Comparison of ENCODE assay signal across 17 mouse cellular contexts in genomic region chr5:95836580-95836979, GRCm38 (mm10).
"Had no signal": no experiment of that assay in that cellular context is flagged by ENCODE, and none has a peak within 500 bp of the region (broad histone marks: within the 10 kb centered on the region; RNA-seq: fewer than 3 reads in every experiment).

No protein-coding gene starts in this region.

- H3K9ac ChIP-seq: neural tube, embryonic 12.5 days; neural tube, embryonic 13.5 days; neural tube, embryonic 15.5 days; stomach, embryonic 15.5 days had no signal

- H3K27ac ChIP-seq: neural tube, embryonic 12.5 days; neural tube, embryonic 13.5 days; neural tube, embryonic 15.5 days; stomach, embryonic 15.5 days; stomach, postnatal 0 days had no signal

- H3K4me3 ChIP-seq: neural tube, embryonic 12.5 days; neural tube, embryonic 13.5 days; neural tube, embryonic 15.5 days; stomach, embryonic 15.5 days had no signal

- H3K9me3 ChIP-seq: neural tube, embryonic 15.5 days; stomach, embryonic 15.5 days had no signal

- H3K4me2 ChIP-seq: neural tube, embryonic 12.5 days; neural tube, embryonic 13.5 days; neural tube, embryonic 15.5 days; stomach, embryonic 15.5 days had no signal

- DNase-seq: retina, postnatal 1 day; right cerebral cortex, adult 18-20 months; right cerebral cortex, postnatal 14 days; right cerebral cortex, postnatal 25 days; right cerebral cortex, postnatal 4 days; spleen, adult 18-20 months; thymus, adult 18-20 months; thymus, adult 2 months; thymus, postnatal 14 days; thymus, postnatal 25 days; thymus, postnatal 36 days; thymus, postnatal 4 days had no signal

- H3K36me3 ChIP-seq: neural tube, embryonic 12.5 days; neural tube, embryonic 13.5 days; neural tube, embryonic 15.5 days; stomach, embryonic 15.5 days had no signal

- H3K4me1 ChIP-seq: neural tube, embryonic 12.5 days; neural tube, embryonic 13.5 days; neural tube, embryonic 15.5 days; stomach, embryonic 15.5 days had no signal

- H3K27me3 ChIP-seq: neural tube, embryonic 12.5 days; neural tube, embryonic 13.5 days; neural tube, embryonic 15.5 days; stomach, embryonic 15.5 days had no signal
